Mouse (Mus musculus) right cerebral cortex, postnatal 36 days (tissue): ENCODE results near the gene Phf14.

Source experiments
- DNase-seq, 2 experiments: peaks; one replicate each; pipeline ENCODE4 v3.0.0; 2022; ENCODE audit warnings: low spot score in 2 of 2, mixed read lengths in 1 of 2

Phf14 gene

GRCm38 (mm10) chr6:12020738-12021137 is 113.1 kb downstream of the Phf14 start:
- DNase-seq: no peak

GRCm38 (mm10) chr6:12021480-12021879 is 113.9 kb downstream of the Phf14 start:
- no peak for DNase-seq

GRCm38 (mm10) chr6:12023395-12023794 is 115.8 kb downstream of the Phf14 start:
- DNase-seq: no peak

GRCm38 (mm10) chr6:12026804-12027537 is 119.4 kb downstream of the Phf14 start:
- DNase-seq: no peak

- DNase-seq: no peak
Measured at GRCm38 (mm10) chr6:12034561-12034960, 127.0 kb downstream of the Phf14 start.

- no peak for DNase-seq
Measured at GRCm38 (mm10) chr6:12038268-12038667, 130.7 kb downstream of the Phf14 start.

- DNase-seq: no peak
Measured at GRCm38 (mm10) chr6:12052884-12053283, 145.3 kb downstream of the Phf14 start.

GRCm38 (mm10) chr6:12054149-12054548 is 146.5 kb downstream of the Phf14 start:
- no peak for DNase-seq

- DNase-seq: no peak
Measured at GRCm38 (mm10) chr6:12058717-12059116, 151.1 kb downstream of the Phf14 start.

- DNase-seq: no peak
Measured at GRCm38 (mm10) chr6:12059971-12060370, 152.4 kb downstream of the Phf14 start.

GRCm38 (mm10) chr6:12060452-12061140 is 153.0 kb downstream of the Phf14 start:
- no peak for DNase-seq

GRCm38 (mm10) chr6:12067956-12068355 is 160.3 kb downstream of the Phf14 start:
- DNase-seq: no peak

- no peak for DNase-seq
Measured at GRCm38 (mm10) chr6:12069357-12069756, 161.7 kb downstream of the Phf14 start.

- DNase-seq: no peak
Measured at GRCm38 (mm10) chr6:12074599-12074998, 167.0 kb downstream of the Phf14 start.

- no peak for DNase-seq
Measured at GRCm38 (mm10) chr6:12077338-12077737, 169.7 kb downstream of the Phf14 start.

- DNase-seq: no peak
Measured at GRCm38 (mm10) chr6:12077880-12078618, 170.4 kb downstream of the Phf14 start.

- DNase-seq: no peak
Measured at GRCm38 (mm10) chr6:12079260-12079659, 171.7 kb downstream of the Phf14 start.

GRCm38 (mm10) chr6:12080423-12080822 is 172.8 kb downstream of the Phf14 start:
- no peak for DNase-seq

GRCm38 (mm10) chr6:12081722-12082121 is 174.1 kb downstream of the Phf14 start:
- no peak for DNase-seq

GRCm38 (mm10) chr6:12082125-12082524 is 174.5 kb downstream of the Phf14 start:
- no peak for DNase-seq

GRCm38 (mm10) chr6:12082531-12083216 is 175.1 kb downstream of the Phf14 start:
- DNase-seq: no peak

GRCm38 (mm10) chr6:12084721-12085120 is 177.1 kb downstream of the Phf14 start:
- peak in 1 of 2 experiments; percentile 13 for DNase-seq
